Mouse (Mus musculus) bone marrow macrophage, adult 2 months (primary cell): ENCODE measurements around the gene Pla2r1.

Source experiments
- CTCF ChIP-seq: IDR thresholded peaks from 2 replicates; pipeline ENCODE4 v1.5.1; 2012; ENCODE audit warnings: low read depth, mild to moderate bottlenecking, low read length, moderate library complexity
- POLR2A ChIP-seq: IDR thresholded peaks from 2 replicates; pipeline ENCODE4 v1.6.1; 2012; ENCODE audit warnings: mild to moderate bottlenecking, low read depth, low read length, borderline replicate concordance

GRCm38 (mm10) chr2:60393786-60394185 lies 159.3 kb downstream of the Pla2r1 start:
- TF ChIP-seq CTCF = no peak
- no peak for TF ChIP-seq POLR2A
